Mouse (Mus musculus): ENCODE measurements around the gene Serpinb6a.
A peak's percentile ranks its signal among the peaks of the same experiment; 100 is the strongest.

The Serpinb6a gene

GRCm38 (mm10) chr13:34002058-34003006 lies at the start of gene Serpinb6a, which contains the start of gene Ripk1:
Gene Serpinb6a, minus strand, starts transcription at chr13:34002794.
Gene Ripk1, plus strand, starts transcription at chr13:34002363.
- DNase-seq (ENCODE audit: extremely low read depth, low read depth, low spot score) = peak; percentile 28

- DNase-seq (ENCODE audit: extremely low read depth, low read depth, low spot score) = no peak
These were observed 49.1 kb upstream of the Serpinb6a start for GRCm38 (mm10) chr13:34051692-34052091.

- DNase-seq (ENCODE audit: extremely low read depth, low read depth, low spot score) = no peak
These were observed 47.9 kb upstream of the Serpinb6a start for GRCm38 (mm10) chr13:34050479-34050878.

GRCm38 (mm10) chr13:34047526-34047925 lies 44.9 kb upstream of the Serpinb6a start:
- no peak for DNase-seq (ENCODE audit: extremely low read depth, low read depth, low spot score)

GRCm38 (mm10) chr13:34046421-34047012 lies 43.9 kb upstream of the Serpinb6a start:
- DNase-seq (ENCODE audit: extremely low read depth, low read depth, low spot score) = no peak

GRCm38 (mm10) chr13:34045511-34046249 lies 43.1 kb upstream of the Serpinb6a start:
- DNase-seq (ENCODE audit: extremely low read depth, low read depth, low spot score) = no peak

- no peak for DNase-seq (ENCODE audit: extremely low read depth, low read depth, low spot score)
These were observed 41.3 kb upstream of the Serpinb6a start for GRCm38 (mm10) chr13:34043716-34044393.

- no peak for DNase-seq (ENCODE audit: extremely low read depth, low read depth, low spot score)
These were observed 37.5 kb upstream of the Serpinb6a start for GRCm38 (mm10) chr13:34040091-34040490.

GRCm38 (mm10) chr13:34038901-34039341 lies 36.3 kb upstream of the Serpinb6a start:
- DNase-seq (ENCODE audit: extremely low read depth, low read depth, low spot score) = no peak

- DNase-seq (ENCODE audit: extremely low read depth, low read depth, low spot score) = no peak
These were observed 35.5 kb upstream of the Serpinb6a start for GRCm38 (mm10) chr13:34038056-34038432.

- DNase-seq (ENCODE audit: extremely low read depth, low read depth, low spot score) = peak; percentile 34
These were observed 34.8 kb upstream of the Serpinb6a start, which contains the start of gene Bphl for GRCm38 (mm10) chr13:34037172-34038055. Gene Bphl, plus strand, starts transcription at chr13:34037597.

GRCm38 (mm10) chr13:34036726-34037125 lies 34.1 kb upstream of the Serpinb6a start:
- no peak for DNase-seq (ENCODE audit: extremely low read depth, low read depth, low spot score)

- DNase-seq (ENCODE audit: extremely low read depth, low read depth, low spot score) = no peak
These were observed 32.8 kb upstream of the Serpinb6a start for GRCm38 (mm10) chr13:34035424-34035823.

GRCm38 (mm10) chr13:34032041-34032440 lies 29.4 kb upstream of the Serpinb6a start:
- no peak for DNase-seq (ENCODE audit: extremely low read depth, low read depth, low spot score)

GRCm38 (mm10) chr13:34021998-34022397 lies 19.4 kb upstream of the Serpinb6a start:
- DNase-seq (ENCODE audit: extremely low read depth, low read depth, low spot score) = no peak

- no peak for DNase-seq (ENCODE audit: extremely low read depth, low read depth, low spot score)
These were observed 15.9 kb upstream of the Serpinb6a start for GRCm38 (mm10) chr13:34018521-34018920.

- DNase-seq (ENCODE audit: extremely low read depth, low read depth, low spot score) = no peak
These were observed 14.5 kb upstream of the Serpinb6a start for GRCm38 (mm10) chr13:34016927-34017569.

- no peak for DNase-seq (ENCODE audit: extremely low read depth, low read depth, low spot score)
These were observed 4.6 kb upstream of the Serpinb6a start for GRCm38 (mm10) chr13:34007234-34007633.

GRCm38 (mm10) chr13:34003058-34003457 lies 464 bp upstream of the Serpinb6a start:
- DNase-seq (ENCODE audit: extremely low read depth, low read depth, low spot score) = no peak

Measured in fat pad, adult 2 months (tissue).